Mouse (Mus musculus) liver, adult (tissue): ENCODE results near the gene Adamts17.

Experiments
- GATA4 ChIP-seq: IDR thresholded peaks from 2 replicates; pipeline ENCODE4 v1.6.1; 2014; ENCODE audit warnings: mild to moderate bottlenecking, low read length; ENCODE audit not compliant: insufficient replicate concordance

Adamts17 gene

DNA sequence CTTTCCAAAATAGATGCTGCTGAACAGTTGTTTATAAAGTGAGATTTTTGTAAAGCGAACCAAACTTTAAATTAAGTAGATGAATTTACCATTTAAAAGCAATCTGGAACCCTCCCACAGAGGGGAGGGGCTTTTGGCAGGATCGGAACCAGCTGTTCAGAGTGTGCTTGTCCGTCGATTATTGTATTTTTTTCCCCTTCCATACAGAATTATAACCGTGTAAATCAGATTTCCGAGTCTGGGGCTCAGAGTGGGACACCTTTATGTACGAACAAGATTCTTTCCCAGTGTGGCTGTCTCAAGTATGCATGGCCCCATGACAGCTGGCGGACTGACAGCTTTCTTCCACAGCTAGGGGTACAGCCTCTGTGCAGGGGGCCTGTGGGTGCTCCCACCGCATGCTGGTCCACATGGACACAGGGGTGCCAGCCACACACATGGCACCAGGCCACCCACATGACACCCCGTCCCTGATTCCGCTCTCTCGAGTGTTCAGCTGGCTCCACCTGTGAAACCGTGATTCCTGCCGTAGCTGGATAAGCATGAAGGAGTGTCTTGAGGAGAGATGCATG, 32.5 kb downstream of the Adamts17 start:
- no peak for TF ChIP-seq GATA4

GRCm38 (mm10) chr7:66873235-66873634, 33.7 kb downstream of the Adamts17 start:
- no peak for TF ChIP-seq GATA4

DNA sequence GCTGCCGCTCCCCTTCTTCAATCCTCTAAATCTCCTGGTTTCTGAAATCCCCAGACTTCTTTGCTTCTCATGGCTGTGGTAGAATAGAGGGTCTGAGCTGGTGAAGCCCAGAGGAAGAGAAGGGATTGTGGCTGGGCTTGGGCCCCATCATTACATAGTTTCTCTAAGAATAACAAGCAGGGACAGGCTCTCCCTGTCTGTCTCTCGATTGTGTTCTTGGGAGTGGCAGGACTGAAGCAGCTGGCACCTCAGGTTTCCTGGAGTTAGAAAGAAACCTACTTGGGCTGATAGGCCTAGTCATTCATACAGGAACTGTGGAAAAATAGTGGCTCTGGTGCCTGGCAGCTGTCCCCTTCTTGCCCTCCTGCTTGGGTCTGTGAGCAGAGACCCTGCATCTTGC, 51.9 kb downstream of the Adamts17 start:
- no peak for TF ChIP-seq GATA4

- TF ChIP-seq GATA4, result no peak
Measured at GRCm38 (mm10) chr7:66892096-66892495, 52.6 kb downstream of the Adamts17 start.

GRCm38 (mm10) chr7:66902376-66902775, 62.8 kb downstream of the Adamts17 start:
- TF ChIP-seq GATA4, result no peak

- no peak for TF ChIP-seq GATA4
Measured at GRCm38 (mm10) chr7:66903014-66903413, 63.5 kb downstream of the Adamts17 start.

DNA sequence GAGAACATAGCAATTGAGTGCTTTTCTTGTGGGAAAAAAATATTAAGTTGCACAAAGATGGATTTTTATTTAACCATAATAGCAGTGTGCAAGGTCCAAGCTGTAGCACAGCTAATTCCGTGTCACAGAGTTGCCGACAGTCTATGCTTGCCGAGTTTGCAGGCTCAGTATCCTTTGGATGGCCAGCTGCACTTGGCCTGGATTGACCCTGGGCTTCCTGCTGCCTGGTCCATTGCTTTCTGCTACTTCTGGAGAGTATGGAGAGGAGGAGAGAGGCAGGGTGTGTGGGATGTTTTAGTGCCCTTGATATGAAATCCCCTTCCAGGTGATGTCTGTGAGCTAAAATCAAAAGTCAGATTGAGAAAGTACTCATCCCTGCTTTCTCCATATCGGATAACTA, 66.4 kb downstream of the Adamts17 start:
- TF ChIP-seq GATA4, result no peak

GRCm38 (mm10) chr7:66912866-66913265, 73.3 kb downstream of the Adamts17 start:
- TF ChIP-seq GATA4, result no peak

DNA sequence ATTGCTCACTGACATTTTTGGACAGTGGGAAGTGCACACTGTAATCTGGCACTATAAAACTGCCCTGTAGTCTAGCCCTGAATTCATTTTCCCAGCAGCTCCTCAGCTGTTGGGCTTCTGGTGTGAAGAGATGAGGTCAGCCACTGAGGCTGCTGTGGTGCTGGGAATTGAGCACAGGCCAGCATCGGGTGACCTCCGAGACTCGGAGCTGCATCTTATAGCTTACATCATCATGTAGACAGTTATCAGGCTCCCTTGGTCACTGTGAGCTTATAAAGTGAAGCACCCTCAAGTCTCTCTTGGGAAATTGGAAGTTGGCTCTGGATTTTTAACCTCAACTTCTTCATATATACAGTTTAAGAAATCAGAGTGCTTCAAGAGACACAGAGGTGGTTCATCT, 84.1 kb downstream of the Adamts17 start:
- no peak for TF ChIP-seq GATA4

- TF ChIP-seq GATA4, result no peak
Measured at GRCm38 (mm10) chr7:66924104-66924503, 84.6 kb downstream of the Adamts17 start.

- no peak for TF ChIP-seq GATA4
Measured at GRCm38 (mm10) chr7:66929263-66929662, 89.7 kb downstream of the Adamts17 start.

DNA sequence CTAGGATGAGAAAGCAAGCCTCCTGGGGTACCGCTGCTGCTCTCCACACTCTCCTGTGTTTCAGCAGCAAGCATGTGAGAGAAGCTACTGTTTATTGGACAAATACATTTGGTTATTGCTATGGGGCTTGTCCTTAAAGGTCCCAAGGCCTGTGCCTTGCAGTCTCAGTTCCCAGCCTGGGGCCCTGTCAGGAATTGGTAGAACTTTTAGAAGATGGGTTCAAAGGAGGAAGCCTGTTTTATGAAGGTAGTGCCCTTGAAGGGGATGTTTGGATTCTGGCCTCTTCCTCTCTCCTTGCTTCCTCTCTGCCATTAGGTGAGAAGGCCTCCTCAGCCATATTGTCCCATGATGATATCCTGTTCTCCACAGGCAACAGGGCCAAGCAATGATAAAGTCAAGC, 91.8 kb downstream of the Adamts17 start:
- TF ChIP-seq GATA4, result no peak

DNA sequence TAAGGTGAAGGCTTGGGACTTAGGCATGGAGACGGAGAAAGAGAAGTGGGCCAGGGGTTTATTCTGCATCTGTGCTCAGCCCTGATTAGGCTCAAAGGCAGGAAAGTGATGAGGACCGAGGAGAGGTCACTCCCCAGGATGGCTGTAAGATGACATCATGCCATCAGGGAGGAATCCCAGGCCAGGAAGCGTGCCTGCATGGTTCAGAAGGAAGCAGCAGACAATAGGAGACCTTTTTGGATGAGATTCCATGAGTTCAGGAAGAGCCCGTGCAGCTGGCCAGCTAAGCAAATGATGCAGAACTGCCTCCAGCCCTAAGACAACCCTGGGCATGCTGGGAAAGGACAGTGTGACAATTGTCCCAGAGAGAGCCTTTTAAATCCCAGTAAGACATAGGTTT, 93.7 kb downstream of the Adamts17 start:
- TF ChIP-seq GATA4, result peak; percentile 23; the same call in 1 of the 2 replicates

DNA sequence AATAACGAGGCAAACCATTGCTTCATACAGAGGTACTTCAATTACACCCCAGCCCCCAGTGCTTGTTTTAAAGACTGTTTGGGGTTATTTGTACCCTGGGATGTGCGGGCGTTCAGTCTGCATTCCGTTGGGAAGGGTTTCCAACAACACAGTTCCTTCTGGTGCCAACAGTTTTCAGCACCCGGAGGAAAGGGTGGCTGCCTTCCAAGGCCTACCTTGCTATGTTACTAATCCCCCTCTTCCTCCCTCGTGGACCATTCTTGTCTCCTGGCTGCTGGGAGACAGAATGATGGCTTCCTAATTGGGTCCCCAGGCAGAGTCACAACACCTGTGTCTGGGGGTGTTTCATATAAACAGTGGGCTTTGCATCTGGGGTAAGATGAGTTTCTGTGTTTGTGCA, 94.5 kb downstream of the Adamts17 start:
- no peak for TF ChIP-seq GATA4

- no peak; the same call in 1 of the 2 replicates for TF ChIP-seq GATA4
Measured at GRCm38 (mm10) chr7:66935041-66935440, 95.5 kb downstream of the Adamts17 start.

DNA sequence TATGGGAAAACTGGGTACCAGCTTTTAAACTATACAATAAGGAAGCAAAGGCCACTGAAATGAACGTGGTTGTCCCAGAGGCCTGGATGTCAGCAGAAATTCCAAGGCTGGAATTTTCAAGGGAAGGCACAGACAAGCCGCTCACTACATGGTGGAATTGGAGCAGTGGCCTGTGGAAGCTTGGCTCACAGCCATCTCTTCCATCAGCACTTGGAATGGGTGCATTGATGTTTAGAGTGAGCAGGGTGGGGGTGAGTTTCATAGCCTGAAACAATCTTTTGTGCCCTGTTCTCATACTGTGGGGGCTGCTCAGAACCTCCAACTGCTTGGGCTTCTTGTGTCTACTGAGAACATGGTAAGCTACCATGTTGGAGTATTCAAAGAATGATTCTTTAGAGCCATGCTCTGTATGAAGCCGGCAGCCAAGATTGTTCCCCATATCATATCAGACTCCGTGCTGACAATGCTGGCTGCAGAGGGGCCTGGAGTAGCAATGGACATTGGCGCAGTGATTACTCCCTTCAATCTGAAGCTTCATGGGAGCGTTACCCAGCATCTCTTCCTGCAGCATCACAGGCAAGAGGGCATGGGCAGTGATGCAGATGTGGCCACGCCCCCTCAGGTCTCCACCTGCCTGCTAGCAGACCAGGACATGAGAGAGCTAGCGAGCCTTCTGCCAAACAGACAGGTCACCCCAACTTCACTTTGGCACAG, 96.7 kb downstream of the Adamts17 start:
- TF ChIP-seq GATA4, result no peak

- TF ChIP-seq GATA4, result no peak
Measured at GRCm38 (mm10) chr7:66936911-66937310, 97.4 kb downstream of the Adamts17 start.

DNA sequence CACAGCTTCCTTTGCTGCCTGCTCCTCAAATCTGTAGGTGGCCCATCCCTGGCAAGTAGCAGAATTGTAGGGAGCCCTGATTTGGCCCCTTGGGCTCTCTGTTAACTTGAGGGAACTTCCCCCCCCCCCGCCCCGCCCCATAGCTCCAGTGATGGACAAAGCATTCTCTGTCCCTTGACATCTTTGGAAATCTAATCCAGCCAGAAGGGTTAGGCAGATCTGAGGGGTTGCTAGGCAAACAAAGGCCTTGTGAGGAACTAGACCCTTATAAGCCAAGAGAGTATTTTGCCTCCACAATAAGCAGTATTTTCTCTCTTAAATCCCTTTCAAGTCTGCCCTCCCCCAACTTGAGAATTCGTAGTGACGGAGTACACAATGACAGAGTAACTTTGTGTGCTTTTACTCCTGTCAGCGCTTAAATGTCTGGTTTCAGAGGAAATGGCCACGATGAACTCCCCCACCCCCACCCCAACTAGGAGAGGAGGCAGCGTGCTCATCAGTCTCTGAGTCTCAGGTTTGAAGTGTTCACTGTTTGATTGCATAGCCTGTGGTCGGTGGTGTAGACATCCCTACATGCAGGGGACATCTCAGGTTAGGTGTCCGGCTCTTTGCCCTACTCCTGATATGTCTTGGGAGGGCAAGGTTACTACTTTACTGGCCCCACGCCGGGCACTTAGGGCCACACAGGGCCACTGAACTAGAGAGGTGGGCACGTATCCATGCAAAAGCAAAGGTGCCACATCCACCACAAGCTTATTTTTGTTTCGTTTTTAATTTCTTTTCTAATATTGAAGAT, 99.7 kb downstream of the Adamts17 start:
- TF ChIP-seq GATA4, result no peak
